Mouse (Mus musculus) heart, adult 2 months (tissue): ENCODE results near the gene Ddr1.

Source experiments
- CTCF ChIP-seq: fragments of 200-600 bp; IDR thresholded peaks from 2 replicates; pipeline ENCODE4 v1.8.1; 2022; ENCODE audit warnings: antibody characterized with exemption, mild to moderate bottlenecking, moderate library complexity
- EP300 ChIP-seq: fragments of 200-500 bp; IDR thresholded peaks from 2 replicates; pipeline ENCODE4 v1.6.1; 2011; ENCODE audit warnings: low read depth, low read length, control low read depth; ENCODE audit not compliant: insufficient read depth
- POLR2A ChIP-seq: fragments of 200-500 bp; IDR thresholded peaks from 2 replicates; pipeline ENCODE4 v1.6.1; 2011; ENCODE audit warnings: mild to moderate bottlenecking, low read depth, low read length, control low read depth; ENCODE audit not compliant: insufficient read depth

GRCm38 (mm10) chr17:35689936-35690645 lies 14.3 kb downstream of the Ddr1 start:
- TF ChIP-seq POLR2A (no peak), EP300 (no peak), CTCF (no peak)
